Mouse (Mus musculus) lung, postnatal 0 days (tissue): ENCODE data around the gene Lrrk1.

Source experiments
- CTCF ChIP-seq: IDR thresholded peaks from 2 replicates; pipeline ENCODE4 v1.5.1; 2016; ENCODE audit warnings: antibody characterized with exemption, mild to moderate bottlenecking
- EP300 ChIP-seq: IDR thresholded peaks from 2 replicates; pipeline ENCODE4 v1.6.1; 2016; ENCODE audit warnings: antibody characterized with exemption, mild to moderate bottlenecking, control low read depth

DNA sequence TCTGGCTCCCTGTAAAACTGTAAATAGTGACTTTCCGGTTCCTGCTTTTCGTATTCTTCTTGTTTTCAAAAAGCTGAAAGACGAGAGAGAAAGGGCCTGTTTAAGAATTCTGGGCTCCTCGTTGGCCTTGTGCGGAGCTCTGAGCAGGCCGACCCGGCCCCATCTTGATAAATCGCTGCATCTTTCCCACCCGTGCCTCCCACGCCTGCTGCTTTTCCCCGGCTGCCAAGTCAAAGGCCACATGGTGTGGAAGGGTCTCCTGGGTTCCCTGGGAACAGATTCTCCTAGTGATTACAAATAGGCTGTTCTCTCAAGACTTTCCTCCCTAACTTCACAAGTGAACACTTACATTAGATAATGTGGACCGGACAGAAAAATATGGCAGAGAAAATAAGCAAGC lies 105.9 kb downstream of the Lrrk1 start:
- TF ChIP-seq CTCF, result no peak
- no peak for TF ChIP-seq EP300
